Mouse (Mus musculus): ENCODE measurements around the gene Dscam. TPM values are rescaled to one million over a fixed set of nuclear protein-coding genes. Genes with fewer than 3 reads are reported as not detected.

Dscam gene
- polyA plus RNA-seq, 1 experiment from 2014 or later, result 0.03 TPM

- H3K9me3 ChIP-seq (replicated peaks), result no peaks in the 10 kb centered on the region
- H3K4me3 ChIP-seq (replicated peaks), result no peak overlapping the region
- WGBS (ENCODE audit: insufficient replicate concordance), result 25% methylated on average over 7 of the region's 7 CpGs
- H3K36me3 ChIP-seq, result no peaks in the 10 kb centered on the region
- no peak overlapping the region for H3K9ac ChIP-seq
- H3K27ac ChIP-seq, result no peak overlapping the region
- H3K4me1 ChIP-seq (replicated peaks), result no peaks in the 10 kb centered on the region
- H3K27me3 ChIP-seq, result peaks cover 3% of the 10 kb centered on the region
- ATAC-seq (ENCODE audit: low read depth) (no peak), DNase-seq (no peak)
- H3K4me2 ChIP-seq, result no peak overlapping the region
These were observed 413.6 kb downstream of the Dscam start for GRCm38 (mm10) chr16:96756994-96757393.

- WGBS (ENCODE audit: insufficient replicate concordance), result 49% methylated on average over 6 of the region's 6 CpGs
- Histone ChIP-seq H3K9me3 (replicated peaks) (no peaks in the 10 kb centered on the region), H3K4me3 (replicated peaks) (no peak overlapping the region), H3K9ac (no peak overlapping the region), H3K27me3 (peaks cover 3% of the 10 kb centered on the region), H3K4me2 (no peak overlapping the region), H3K27ac (no peak overlapping the region), H3K36me3 (no peaks in the 10 kb centered on the region), H3K4me1 (replicated peaks) (no peaks in the 10 kb centered on the region)
- no peak for ATAC-seq (ENCODE audit: low read depth)
- DNase-seq, result no peak
These were observed 415.5 kb downstream of the Dscam start for GRCm38 (mm10) chr16:96754971-96755504.

GRCm38 (mm10) chr16:96754381-96754780, 416.2 kb downstream of the Dscam start:
- WGBS (ENCODE audit: insufficient replicate concordance), result 38% methylated on average over 6 of the region's 6 CpGs
- peaks cover 3% of the 10 kb centered on the region for H3K27me3 ChIP-seq
- ATAC-seq (ENCODE audit: low read depth) (no peak), DNase-seq (no peak)
- no peak overlapping the region for H3K4me2 ChIP-seq
- no peak overlapping the region for H3K4me3 ChIP-seq (replicated peaks)
- H3K9ac ChIP-seq, result no peak overlapping the region
- H3K36me3 ChIP-seq, result no peaks in the 10 kb centered on the region
- H3K4me1 ChIP-seq (replicated peaks), result no peaks in the 10 kb centered on the region
- H3K27ac ChIP-seq, result no peak overlapping the region
- no peaks in the 10 kb centered on the region for H3K9me3 ChIP-seq (replicated peaks)

- H3K27me3 ChIP-seq, result peaks cover 3% of the 10 kb centered on the region
- H3K4me2 ChIP-seq, result no peak overlapping the region
- H3K4me3 ChIP-seq (replicated peaks), result no peak overlapping the region
- H3K27ac ChIP-seq, result no peak overlapping the region
- H3K9me3 ChIP-seq (replicated peaks), result no peaks in the 10 kb centered on the region
- no peaks in the 10 kb centered on the region for H3K36me3 ChIP-seq
- WGBS (ENCODE audit: insufficient replicate concordance), result 14% methylated on average over 4 of the region's 4 CpGs
- H3K9ac ChIP-seq, result no peak overlapping the region
- ATAC-seq (ENCODE audit: low read depth) (no peak), DNase-seq (no peak)
- H3K4me1 ChIP-seq (replicated peaks), result no peaks in the 10 kb centered on the region
These were observed 416.8 kb downstream of the Dscam start for GRCm38 (mm10) chr16:96753781-96754173.

GRCm38 (mm10) chr16:96753164-96753780, 417.3 kb downstream of the Dscam start:
- peaks cover 3% of the 10 kb centered on the region for H3K27me3 ChIP-seq
- H3K4me2 ChIP-seq, result no peak overlapping the region
- 46% methylated on average over 2 of the region's 2 CpGs for WGBS (ENCODE audit: insufficient replicate concordance)
- no peak overlapping the region for H3K4me3 ChIP-seq (replicated peaks)
- no peaks in the 10 kb centered on the region for H3K36me3 ChIP-seq
- H3K9ac ChIP-seq, result no peak overlapping the region
- no peak for ATAC-seq (ENCODE audit: low read depth)
- no peak overlapping the region for H3K27ac ChIP-seq
- no peaks in the 10 kb centered on the region for H3K4me1 ChIP-seq (replicated peaks)
- no peak for DNase-seq
- H3K9me3 ChIP-seq (replicated peaks), result no peaks in the 10 kb centered on the region

GRCm38 (mm10) chr16:96742475-96743255, 427.9 kb downstream of the Dscam start:
- no peaks in the 10 kb centered on the region for H3K27me3 ChIP-seq
- H3K9me3 ChIP-seq (replicated peaks), result no peaks in the 10 kb centered on the region
- peaks cover 11% of the 10 kb centered on the region for H3K4me1 ChIP-seq (replicated peaks)
- no peak overlapping the region for H3K4me3 ChIP-seq (replicated peaks)
- H3K9ac ChIP-seq, result no peak overlapping the region
- H3K27ac ChIP-seq, result no peak overlapping the region
- 52% methylated on average over 5 of the region's 5 CpGs for WGBS (ENCODE audit: insufficient replicate concordance)
- no peaks in the 10 kb centered on the region for H3K36me3 ChIP-seq
- DNase-seq (no peak), ATAC-seq (ENCODE audit: low read depth) (no peak)
- H3K4me2 ChIP-seq, result no peak overlapping the region

GRCm38 (mm10) chr16:96741336-96741735, 429.2 kb downstream of the Dscam start:
- peak; percentile 88 for ATAC-seq (ENCODE audit: low read depth)
- DNase-seq, result peak; percentile 8
- H3K4me3 ChIP-seq (replicated peaks), result no peak overlapping the region
- H3K9me3 ChIP-seq (replicated peaks), result no peaks in the 10 kb centered on the region
- no peak overlapping the region for H3K27ac ChIP-seq
- peaks cover 11% of the 10 kb centered on the region for H3K4me1 ChIP-seq (replicated peaks)
- H3K36me3 ChIP-seq, result no peaks in the 10 kb centered on the region
- no peak overlapping the region for H3K4me2 ChIP-seq
- no peak overlapping the region for H3K9ac ChIP-seq
- no peaks in the 10 kb centered on the region for H3K27me3 ChIP-seq
- 32% methylated on average over 1 of the region's 1 CpGs for WGBS (ENCODE audit: insufficient replicate concordance)

- no peak overlapping the region for H3K9ac ChIP-seq
- ATAC-seq (ENCODE audit: low read depth) (no peak; the same call in 1 of the 2 replicates), DNase-seq (no peak)
- 55% methylated on average over 7 of the region's 7 CpGs for WGBS (ENCODE audit: insufficient replicate concordance)
- no peak overlapping the region for H3K4me3 ChIP-seq (replicated peaks)
- H3K4me1 ChIP-seq (replicated peaks), result peaks cover 11% of the 10 kb centered on the region
- no peak overlapping the region for H3K27ac ChIP-seq
- H3K27me3 ChIP-seq, result no peaks in the 10 kb centered on the region
- no peak overlapping the region for H3K4me2 ChIP-seq
- no peaks in the 10 kb centered on the region for H3K36me3 ChIP-seq
- H3K9me3 ChIP-seq (replicated peaks), result no peaks in the 10 kb centered on the region
These were observed 430.2 kb downstream of the Dscam start for GRCm38 (mm10) chr16:96740073-96741055.

- 71% methylated on average over 1 of the region's 1 CpGs for WGBS (ENCODE audit: insufficient replicate concordance)
- no peak for DNase-seq
- no peaks in the 10 kb centered on the region for H3K36me3 ChIP-seq
- no peak overlapping the region for H3K27ac ChIP-seq
- H3K4me1 ChIP-seq (replicated peaks), result peaks cover 9% of the 10 kb centered on the region
- H3K27me3 ChIP-seq, result no peaks in the 10 kb centered on the region
- ATAC-seq (ENCODE audit: low read depth), result no peak
- H3K9ac ChIP-seq, result no peak overlapping the region
- no peaks in the 10 kb centered on the region for H3K9me3 ChIP-seq (replicated peaks)
- no peak overlapping the region for H3K4me2 ChIP-seq
- no peak overlapping the region for H3K4me3 ChIP-seq (replicated peaks)
These were observed 434.1 kb downstream of the Dscam start for GRCm38 (mm10) chr16:96736501-96736900.

GRCm38 (mm10) chr16:96730881-96731280, 439.7 kb downstream of the Dscam start:
- H3K9ac ChIP-seq, result no peak overlapping the region
- H3K4me2 ChIP-seq, result no peak overlapping the region
- no peak for DNase-seq
- no peak overlapping the region for H3K27ac ChIP-seq
- no peaks in the 10 kb centered on the region for H3K9me3 ChIP-seq (replicated peaks)
- H3K4me1 ChIP-seq (replicated peaks), result no peaks in the 10 kb centered on the region
- no peaks in the 10 kb centered on the region for H3K36me3 ChIP-seq
- WGBS (ENCODE audit: insufficient replicate concordance), result 57% methylated on average over 3 of the region's 3 CpGs
- ATAC-seq (ENCODE audit: low read depth), result no peak
- H3K27me3 ChIP-seq, result no peaks in the 10 kb centered on the region
- H3K4me3 ChIP-seq (replicated peaks), result no peak overlapping the region
